In the genomic region with DNA sequence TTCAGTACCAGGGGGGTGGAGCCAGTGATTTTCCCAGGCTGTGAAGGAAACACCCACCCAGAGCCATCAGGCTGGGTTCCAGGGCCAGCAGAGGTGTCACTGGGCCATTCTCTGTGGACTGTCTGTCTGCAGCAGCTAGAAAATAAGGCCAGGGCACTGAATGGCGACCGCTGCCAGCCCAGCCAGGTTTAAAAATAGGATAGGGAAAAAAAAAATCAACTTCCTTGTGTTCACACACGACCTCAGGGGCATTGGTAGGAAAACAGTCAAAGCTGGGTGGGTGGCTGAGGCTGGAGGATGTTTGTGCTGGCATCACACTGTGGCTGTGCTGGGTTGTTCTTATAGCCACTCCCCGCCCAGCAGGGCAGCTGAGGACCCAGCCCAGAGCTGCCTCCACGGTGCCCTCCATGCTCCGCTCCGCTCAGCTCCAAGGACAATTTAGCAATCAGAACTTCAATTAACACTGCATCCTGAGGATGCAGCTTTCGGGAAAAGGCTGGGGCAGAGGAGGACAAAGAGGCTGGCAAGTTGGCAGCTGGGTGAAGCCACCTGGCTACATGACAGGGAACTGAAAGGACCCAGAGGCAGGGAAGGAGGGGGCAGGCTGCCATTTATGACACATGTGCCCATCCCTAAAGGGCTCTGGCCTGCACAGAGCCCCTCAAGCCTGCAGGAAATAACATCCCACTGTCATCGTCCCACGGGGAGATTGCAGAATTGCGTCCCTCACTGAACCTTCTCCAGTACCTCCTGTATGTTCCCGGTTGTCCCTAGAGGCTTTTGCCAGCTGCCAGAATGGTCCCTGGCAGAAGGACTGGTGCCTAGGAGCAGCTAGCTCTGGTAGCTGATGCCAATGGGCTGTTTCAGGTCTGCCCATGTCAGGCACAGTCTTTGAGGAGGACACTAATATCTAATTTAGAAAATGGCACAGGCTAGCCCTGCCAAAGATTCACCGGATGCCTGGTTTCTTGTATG, we compare ENCODE assay signal across 7 mouse cellular contexts. TPM values are rescaled to one million over a fixed set of nuclear protein-coding genes. Genes with fewer than 3 reads are reported as not detected.
DNase-seq lines count a peak whose midpoint lies in the region; ATAC-seq and TF ChIP-seq lines count a peak whose summit lies in the region.

No protein-coding gene starts in this region.

- 51% methylated on average over 13 of the region's 13 CpGs for WGBS in neural tube, embryonic 12.5 days
- WGBS in hindbrain, embryonic 16.5 days, result 41% methylated on average over 13 of the region's 13 CpGs
- WGBS in stomach, postnatal 0 days, result 66% methylated on average over 13 of the region's 13 CpGs

- H3K4me3 ChIP-seq in neural tube, embryonic 12.5 days, result no peak overlapping the region
- no peak overlapping the region for H3K4me3 ChIP-seq in hindbrain, embryonic 16.5 days (ENCODE audit: low read length)
- H3K4me3 ChIP-seq in stomach, postnatal 0 days (ENCODE audit: low read depth, low read length), result no peak overlapping the region

- no peak for DNase-seq in neural tube, embryonic 10.5 days (ENCODE audit: extremely low spot score, low spot score)
- peak; percentile 22 for DNase-seq in gastrocnemius, postnatal 14 days
- peak; percentile 39 for DNase-seq in stomach, postnatal 0 days (ENCODE audit: low spot score)
- DNase-seq in layer of hippocampus, adult 18-20 months (ENCODE audit: low spot score in 2 of 2), result no peak

- no peak overlapping the region for H3K9ac ChIP-seq in neural tube, embryonic 12.5 days
- H3K9ac ChIP-seq in hindbrain, embryonic 16.5 days (ENCODE audit: low read depth, low read length), result peak overlapping the region; percentile 41
- H3K9ac ChIP-seq in stomach, postnatal 0 days (ENCODE audit: low read length), result no peak overlapping the region

- H3K4me1 ChIP-seq in neural tube, embryonic 12.5 days, result peaks cover 7% of the 10 kb centered on the region; the same call in 1 of the 2 replicates
- peaks cover 4% of the 10 kb centered on the region; the same call in 1 of the 2 replicates for H3K4me1 ChIP-seq in hindbrain, embryonic 16.5 days (ENCODE audit: control insufficient read depth, insufficient read depth, low read depth, low read length)
- H3K4me1 ChIP-seq in stomach, postnatal 0 days (replicated peaks; ENCODE audit: control insufficient read depth, insufficient read depth), result 0 out of 2 replicates have a peak, but pooled peaks cover 3% of the 10 kb centered on the region

- no peak overlapping the region for H3K27ac ChIP-seq in neural tube, embryonic 12.5 days
- H3K27ac ChIP-seq in hindbrain, embryonic 16.5 days (ENCODE audit: low read depth, low read length), result peak overlapping the region; percentile 39; the same call in 1 of the 2 replicates
- no peak overlapping the region for H3K27ac ChIP-seq in stomach, postnatal 0 days (replicated peaks)

- peak; percentile 17; the same call in 1 of the 2 replicates for ATAC-seq in neural tube, embryonic 12.5 days (ENCODE audit: low FRiP score, low read depth)
- 0 out of 2 replicates have a peak, but pooled peaks have one; percentile 24 for ATAC-seq in hindbrain, embryonic 16.5 days
- ATAC-seq in stomach, postnatal 0 days (ENCODE audit: low FRiP score, low TSS enrichment), result no peak
- no peak for ATAC-seq in megakaryocyte-erythroid progenitor cell, adult 5-6 weeks (replicated peaks; ENCODE audit: low FRiP score, low TSS enrichment, poor library complexity, severe bottlenecking)

- no peaks in the 10 kb centered on the region for H3K9me3 ChIP-seq in neural tube, embryonic 12.5 days
- no peaks in the 10 kb centered on the region for H3K9me3 ChIP-seq in hindbrain, embryonic 16.5 days (ENCODE audit: control insufficient read depth, low read length)
- H3K9me3 ChIP-seq in stomach, postnatal 0 days (ENCODE audit: control insufficient read depth, low read length), result no peaks in the 10 kb centered on the region

- H3K27me3 ChIP-seq in neural tube, embryonic 12.5 days (replicated peaks), result no peaks in the 10 kb centered on the region
- no peaks in the 10 kb centered on the region for H3K27me3 ChIP-seq in hindbrain, embryonic 16.5 days (replicated peaks; ENCODE audit: control insufficient read depth, insufficient read depth, low read length)
- H3K27me3 ChIP-seq in stomach, postnatal 0 days (ENCODE audit: control insufficient read depth, insufficient read depth, low read length), result no peaks in the 10 kb centered on the region

- H3K4me2 ChIP-seq in neural tube, embryonic 12.5 days (replicated peaks), result no peak overlapping the region
- no peak overlapping the region for H3K4me2 ChIP-seq in hindbrain, embryonic 16.5 days (ENCODE audit: low read length)
- no peak overlapping the region for H3K4me2 ChIP-seq in stomach, postnatal 0 days (replicated peaks; ENCODE audit: low read depth)

- no peak for TF ChIP-seq EP300 in stomach, postnatal 0 days (optimal IDR thresholded peaks at IDR 0.05)

- no peaks in the 10 kb centered on the region for H3K36me3 ChIP-seq in neural tube, embryonic 12.5 days
- H3K36me3 ChIP-seq in hindbrain, embryonic 16.5 days (ENCODE audit: control insufficient read depth, insufficient read depth, low read length), result no peaks in the 10 kb centered on the region
- H3K36me3 ChIP-seq in stomach, postnatal 0 days (ENCODE audit: control insufficient read depth, insufficient read depth, low read length), result no peaks in the 10 kb centered on the region

- intact Hi-C loops in gastrocnemius, postnatal 14 days (cut with DNase I; ENCODE audit: low total_unique reads), result no loop called here

- TF ChIP-seq CTCF in stomach, postnatal 0 days (IDR thresholded peaks at IDR 0.05; ENCODE audit: low read depth), result no peak

RNA-seq across cellular contexts. Expression of gene Med9, which starts 48.0 kb away (rescaled TPM):
- 39.9 and 40.7 TPM in 2 replicates for polyA plus RNA-seq in neural tube, embryonic 12.5 days (2016; fragmentation: Nextera tagmentation; extraction: Ambion mirVana)
- total RNA-seq in gastrocnemius, postnatal 14 days (2021), result 10 to 100 TPM; 14.0 to 15.3 TPM
- 40.3 and 40.4 TPM in 2 replicates for polyA plus RNA-seq in hindbrain, embryonic 16.5 days (2015; fragmentation: Nextera tagmentation; extraction: Ambion mirVana)
- 27.7 and 27.8 TPM in 2 replicates for polyA plus RNA-seq in stomach, postnatal 0 days (2015; fragmentation: Nextera tagmentation; extraction: Ambion mirVana)
- total RNA-seq in layer of hippocampus, adult 18-20 months (2021), result 10 to 100 TPM; 42.6 to 43.5 TPM
- total RNA-seq in megakaryocyte-erythroid progenitor cell, adult 5-6 weeks (2014; fragmentation: Nextera tagmentation), result 23.6 and 25.8 TPM in 2 replicates
- total RNA-seq in megakaryocyte-erythroid progenitor cell, adult 5-6 weeks (2017), result 32.9 and 33.8 TPM in 2 replicates

Comparison
In these comparisons a context has a peak if more than half of its experiments do, and no peak if none do; other contexts are left out.
1. ATAC-seq: peak in neural tube, embryonic 12.5 days (single experiment) and hindbrain, embryonic 16.5 days (single experiment); none in stomach, postnatal 0 days (single experiment) and megakaryocyte-erythroid progenitor cell, adult 5-6 weeks (single experiment).
2. DNase-seq: peak in gastrocnemius, postnatal 14 days (single experiment) and stomach, postnatal 0 days (single experiment); none in neural tube, embryonic 10.5 days (single experiment) and layer of hippocampus, adult 18-20 months (0 of 2).